Mouse (Mus musculus): Measurements from ENCODE around the gene Acox1. TPM values are rescaled to one million over a fixed set of nuclear protein-coding genes. Genes with fewer than 3 reads are reported as not detected.

Gene Acox1
- polyA plus RNA-seq, 1 experiment from 2014 or later: 67.8 TPM

DNA sequence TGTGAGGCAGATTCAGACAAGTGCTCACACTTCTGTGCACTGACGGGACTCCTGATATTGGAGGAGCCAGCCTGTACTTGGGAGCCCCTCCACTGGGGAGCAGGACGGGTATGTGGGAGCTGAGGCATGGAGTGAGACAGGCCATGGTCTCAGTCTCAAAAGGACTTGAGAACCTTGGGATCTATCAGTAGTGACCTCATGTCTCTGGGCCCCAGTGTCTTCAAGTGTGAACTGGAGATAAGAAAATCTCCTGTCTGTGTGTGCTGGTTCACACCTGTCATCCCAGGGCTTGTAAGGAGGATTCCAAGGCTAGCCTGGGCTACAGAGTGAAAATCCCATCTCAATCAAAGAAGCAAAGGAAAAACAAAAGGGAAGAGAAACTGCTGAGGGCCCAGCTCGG lies 55.4 kb downstream of the Acox1 start:
- WGBS: 89% methylated on average over 3 of the region's 3 CpGs
- H3K4me1 ChIP-seq (ENCODE audit: control insufficient read depth, insufficient read depth, low read depth, low read length): no peaks in the 10 kb centered on the region; the same call in 1 of the 2 replicates
- no peak overlapping the region for H3K4me2 ChIP-seq (ENCODE audit: low read length)
- peaks cover 39% of the 10 kb centered on the region for H3K36me3 ChIP-seq (ENCODE audit: control insufficient read depth, insufficient read depth, low read length)
- no peaks in the 10 kb centered on the region for H3K9me3 ChIP-seq (ENCODE audit: control insufficient read depth, low read length)
- no peak overlapping the region for H3K9ac ChIP-seq (ENCODE audit: low read depth, low read length)
- H3K4me3 ChIP-seq (ENCODE audit: low read length): no peak overlapping the region
- no peak overlapping the region for H3K27ac ChIP-seq (ENCODE audit: low read depth, low read length)
- H3K27me3 ChIP-seq (replicated peaks; ENCODE audit: control insufficient read depth, insufficient read depth, low read length): no peaks in the 10 kb centered on the region
- ATAC-seq: no peak

- Histone ChIP-seq H3K36me3 (ENCODE audit: control insufficient read depth, insufficient read depth, low read length) (peaks cover 33% of the 10 kb centered on the region), H3K27me3 (replicated peaks; ENCODE audit: control insufficient read depth, insufficient read depth, low read length) (no peaks in the 10 kb centered on the region), H3K4me3 (ENCODE audit: low read length) (no peak overlapping the region), H3K4me2 (ENCODE audit: low read length) (no peak overlapping the region), H3K4me1 (ENCODE audit: control insufficient read depth, insufficient read depth, low read depth, low read length) (peaks cover 4% of the 10 kb centered on the region), H3K27ac (ENCODE audit: low read depth, low read length) (no peak overlapping the region), H3K9me3 (ENCODE audit: control insufficient read depth, low read length) (no peaks in the 10 kb centered on the region), H3K9ac (ENCODE audit: low read depth, low read length) (no peak overlapping the region)
- whole genome bisulfite sequencing: 65% methylated on average over 10 of the region's 10 CpGs
- ATAC-seq: no peak
Measured at GRCm38 (mm10) chr11:116142211-116142991, 56.4 kb downstream of the Acox1 start.

DNA sequence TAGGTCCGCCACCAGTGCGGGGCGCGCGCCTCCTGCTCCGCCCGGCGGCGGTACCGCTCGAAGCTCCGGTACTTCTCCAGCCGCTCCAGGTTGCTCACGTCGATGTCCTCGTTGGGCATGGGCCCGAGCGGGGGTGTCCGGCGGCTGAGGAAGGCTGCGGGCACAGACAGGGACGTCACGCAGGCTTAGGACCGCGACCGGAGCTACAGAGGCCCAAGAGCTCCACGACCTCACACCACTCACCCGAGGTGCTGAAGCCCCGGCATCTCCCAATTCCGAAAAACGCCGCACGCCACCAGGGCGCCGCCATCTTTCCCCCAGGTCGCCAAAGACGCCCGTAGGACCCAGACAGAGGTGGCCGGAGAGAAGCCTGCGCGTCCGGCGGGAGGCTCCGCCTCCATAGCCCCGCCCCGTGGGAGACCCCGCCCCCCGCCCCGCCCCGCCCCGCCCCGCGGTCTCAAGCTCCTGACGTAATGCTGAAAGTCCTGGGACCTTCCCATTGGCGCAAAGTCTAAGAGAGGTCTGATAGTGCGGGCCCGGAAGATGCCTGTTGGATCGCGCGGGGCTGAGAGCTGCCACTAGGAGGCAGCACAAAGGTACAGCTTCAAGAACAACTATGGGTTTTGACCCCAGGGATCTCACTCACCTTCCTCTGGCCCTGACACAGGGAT lies 60.2 kb downstream of the Acox1 start, which contains the start of gene Mrpl38:
Gene Mrpl38, minus strand, starts transcription at position 401 of the 671 bp plus-strand sequence.
- Histone ChIP-seq H3K9me3 (ENCODE audit: control insufficient read depth, low read length) (no peaks in the 10 kb centered on the region), H3K36me3 (ENCODE audit: control insufficient read depth, insufficient read depth, low read length) (peaks cover 15% of the 10 kb centered on the region), H3K4me2 (ENCODE audit: low read length) (peak within 1 kb of the TSS; percentile 65), H3K4me3 (ENCODE audit: low read length) (peak within 1 kb of the TSS; percentile 66), H3K27me3 (replicated peaks; ENCODE audit: control insufficient read depth, insufficient read depth, low read length) (no peaks in the 10 kb centered on the region), H3K4me1 (ENCODE audit: control insufficient read depth, insufficient read depth, low read depth, low read length) (peaks cover 6% of the 10 kb centered on the region), H3K9ac (ENCODE audit: low read depth, low read length) (peak within 1 kb of the TSS; percentile 79), H3K27ac (ENCODE audit: low read depth, low read length) (peak within 1 kb of the TSS; percentile 65)
- peak; percentile 96 for ATAC-seq
- 0% methylated on average over 53 of the region's 60 CpGs for WGBS

- H3K9me3 ChIP-seq (ENCODE audit: control insufficient read depth, low read length): no peaks in the 10 kb centered on the region
- H3K4me2 ChIP-seq (ENCODE audit: low read length): peak overlapping the region; percentile 65
- peaks cover 11% of the 10 kb centered on the region for H3K36me3 ChIP-seq (ENCODE audit: control insufficient read depth, insufficient read depth, low read length)
- H3K27ac ChIP-seq (ENCODE audit: low read depth, low read length): peak overlapping the region; percentile 65
- 1% methylated on average over 20 of the region's 20 CpGs for WGBS
- peaks cover 6% of the 10 kb centered on the region for H3K4me1 ChIP-seq (ENCODE audit: control insufficient read depth, insufficient read depth, low read depth, low read length)
- ATAC-seq: no peak; the same call in 1 of the 2 replicates
- no peaks in the 10 kb centered on the region for H3K27me3 ChIP-seq (replicated peaks; ENCODE audit: control insufficient read depth, insufficient read depth, low read length)
- peak overlapping the region; percentile 79 for H3K9ac ChIP-seq (ENCODE audit: low read depth, low read length)
- H3K4me3 ChIP-seq (ENCODE audit: low read length): peak overlapping the region; percentile 66
Measured at GRCm38 (mm10) chr11:116138096-116138467, 60.8 kb downstream of the Acox1 start.

DNA sequence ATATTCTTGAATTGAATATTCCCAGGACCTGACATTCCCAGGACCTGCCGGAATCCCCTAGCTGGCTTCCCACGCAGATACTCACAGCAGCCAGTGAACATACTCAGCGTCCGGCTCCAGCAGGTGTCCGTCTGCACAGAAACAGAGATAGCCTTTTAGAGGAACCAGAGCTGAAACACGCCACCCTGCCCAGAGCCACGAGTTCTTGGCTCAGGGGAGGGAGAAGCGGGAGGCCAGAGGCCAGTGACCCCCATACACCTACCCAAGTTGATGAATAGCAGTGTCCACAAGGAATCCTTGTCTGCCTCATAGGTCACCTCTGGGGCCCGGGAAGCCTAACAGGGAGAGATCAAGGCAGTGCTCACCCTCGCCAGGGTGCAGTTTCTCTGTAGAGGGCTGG lies 64.7 kb downstream of the Acox1 start:
- no peaks in the 10 kb centered on the region for H3K27me3 ChIP-seq (replicated peaks; ENCODE audit: control insufficient read depth, insufficient read depth, low read length)
- no peaks in the 10 kb centered on the region for H3K9me3 ChIP-seq (ENCODE audit: control insufficient read depth, low read length)
- H3K4me3 ChIP-seq (ENCODE audit: low read length): no peak overlapping the region
- H3K36me3 ChIP-seq (ENCODE audit: control insufficient read depth, insufficient read depth, low read length): 0 out of 2 replicates have a peak, but pooled peaks cover 3% of the 10 kb centered on the region
- no peak overlapping the region for H3K4me2 ChIP-seq (ENCODE audit: low read length)
- peaks cover 27% of the 10 kb centered on the region for H3K4me1 ChIP-seq (ENCODE audit: control insufficient read depth, insufficient read depth, low read depth, low read length)
- ATAC-seq: no peak
- no peak overlapping the region for H3K9ac ChIP-seq (ENCODE audit: low read depth, low read length)
- 92% methylated on average over 10 of the region's 10 CpGs for WGBS
- H3K27ac ChIP-seq (ENCODE audit: low read depth, low read length): no peak overlapping the region

DNA sequence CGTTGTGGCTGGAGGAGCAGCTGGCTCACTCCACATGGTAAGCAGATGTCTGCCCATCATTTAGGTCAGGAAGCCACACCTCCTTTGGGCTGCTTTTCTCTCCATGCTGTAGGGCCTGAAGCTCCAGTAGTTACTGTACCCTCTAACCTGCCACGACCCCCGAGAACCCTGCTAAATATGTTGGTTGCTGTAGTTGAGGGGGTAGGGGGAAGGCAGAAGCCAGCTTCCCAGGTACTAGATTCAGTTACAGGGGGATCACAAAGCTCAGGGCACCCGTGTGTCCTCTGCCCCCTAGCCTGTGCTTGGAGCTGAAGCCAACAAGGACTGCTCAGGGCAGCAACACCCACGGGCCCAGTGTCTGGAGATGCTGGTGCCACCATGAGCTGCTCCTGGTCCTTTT lies 65.3 kb downstream of the Acox1 start:
- Histone ChIP-seq H3K36me3 (ENCODE audit: control insufficient read depth, insufficient read depth, low read length) (0 out of 2 replicates have a peak, but pooled peaks cover 3% of the 10 kb centered on the region), H3K27me3 (replicated peaks; ENCODE audit: control insufficient read depth, insufficient read depth, low read length) (no peaks in the 10 kb centered on the region), H3K4me3 (ENCODE audit: low read length) (no peak overlapping the region), H3K27ac (ENCODE audit: low read depth, low read length) (no peak overlapping the region), H3K9me3 (ENCODE audit: control insufficient read depth, low read length) (no peaks in the 10 kb centered on the region), H3K4me1 (ENCODE audit: control insufficient read depth, insufficient read depth, low read depth, low read length) (peaks cover 27% of the 10 kb centered on the region), H3K4me2 (ENCODE audit: low read length) (no peak overlapping the region), H3K9ac (ENCODE audit: low read depth, low read length) (no peak overlapping the region)
- WGBS: 72% methylated on average over 4 of the region's 5 CpGs
- no peak for ATAC-seq

DNA sequence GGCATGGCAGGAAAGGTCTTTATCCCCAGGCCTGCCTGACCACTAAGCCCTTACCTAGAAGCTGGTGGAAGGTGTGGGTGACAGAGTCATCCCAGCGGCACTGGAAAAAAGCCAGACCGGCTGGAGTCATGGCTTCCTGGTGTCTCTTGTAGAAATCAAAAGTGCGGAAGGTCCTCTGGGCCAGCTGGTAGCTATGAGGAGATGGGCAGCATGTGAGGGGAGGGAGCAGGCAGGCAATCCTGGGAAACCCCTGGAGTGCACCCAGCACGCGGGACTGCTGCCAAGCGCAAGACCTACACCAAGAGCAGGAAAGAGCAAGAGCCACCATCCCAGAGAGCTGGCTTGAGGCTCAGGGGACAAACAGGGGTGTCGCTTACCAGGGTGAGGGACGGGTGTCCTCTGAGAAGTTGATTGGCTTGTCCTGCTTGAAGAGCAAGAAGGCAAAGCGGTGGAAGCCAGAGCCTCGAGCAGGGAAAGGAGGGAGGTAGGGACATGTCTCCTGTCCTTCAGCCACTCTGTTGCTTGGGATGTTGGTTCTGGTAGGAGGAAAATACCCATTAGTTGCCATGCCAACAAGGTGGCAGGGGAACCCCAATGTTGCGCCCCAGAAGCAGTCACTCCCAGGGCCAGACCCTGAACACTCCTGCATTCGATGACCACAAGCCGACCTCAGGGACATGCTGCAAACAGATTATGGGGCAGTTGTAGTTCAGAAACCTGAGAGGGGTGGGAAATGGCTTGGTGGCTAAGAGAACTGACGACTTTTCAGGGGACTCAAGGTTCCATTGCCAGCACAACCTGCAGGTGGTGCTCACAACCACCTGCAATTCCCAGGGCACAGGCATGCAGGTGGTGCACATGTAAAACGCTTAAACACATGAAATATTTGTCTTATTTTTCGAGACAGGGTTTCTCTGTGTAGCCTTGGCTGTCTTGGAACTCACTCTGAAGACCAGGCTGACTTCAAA lies 66.2 kb downstream of the Acox1 start:
- no peak overlapping the region for H3K9ac ChIP-seq (ENCODE audit: low read depth, low read length)
- no peak for ATAC-seq
- 0 out of 2 replicates have a peak, but pooled peaks cover 3% of the 10 kb centered on the region for H3K36me3 ChIP-seq (ENCODE audit: control insufficient read depth, insufficient read depth, low read length)
- H3K27ac ChIP-seq (ENCODE audit: low read depth, low read length): no peak overlapping the region
- no peak overlapping the region for H3K4me2 ChIP-seq (ENCODE audit: low read length)
- H3K4me1 ChIP-seq (ENCODE audit: control insufficient read depth, insufficient read depth, low read depth, low read length): peaks cover 27% of the 10 kb centered on the region
- WGBS: 85% methylated on average over 16 of the region's 16 CpGs
- H3K9me3 ChIP-seq (ENCODE audit: control insufficient read depth, low read length): no peaks in the 10 kb centered on the region
- H3K4me3 ChIP-seq (ENCODE audit: low read length): no peak overlapping the region
- H3K27me3 ChIP-seq (replicated peaks; ENCODE audit: control insufficient read depth, insufficient read depth, low read length): no peaks in the 10 kb centered on the region

DNA sequence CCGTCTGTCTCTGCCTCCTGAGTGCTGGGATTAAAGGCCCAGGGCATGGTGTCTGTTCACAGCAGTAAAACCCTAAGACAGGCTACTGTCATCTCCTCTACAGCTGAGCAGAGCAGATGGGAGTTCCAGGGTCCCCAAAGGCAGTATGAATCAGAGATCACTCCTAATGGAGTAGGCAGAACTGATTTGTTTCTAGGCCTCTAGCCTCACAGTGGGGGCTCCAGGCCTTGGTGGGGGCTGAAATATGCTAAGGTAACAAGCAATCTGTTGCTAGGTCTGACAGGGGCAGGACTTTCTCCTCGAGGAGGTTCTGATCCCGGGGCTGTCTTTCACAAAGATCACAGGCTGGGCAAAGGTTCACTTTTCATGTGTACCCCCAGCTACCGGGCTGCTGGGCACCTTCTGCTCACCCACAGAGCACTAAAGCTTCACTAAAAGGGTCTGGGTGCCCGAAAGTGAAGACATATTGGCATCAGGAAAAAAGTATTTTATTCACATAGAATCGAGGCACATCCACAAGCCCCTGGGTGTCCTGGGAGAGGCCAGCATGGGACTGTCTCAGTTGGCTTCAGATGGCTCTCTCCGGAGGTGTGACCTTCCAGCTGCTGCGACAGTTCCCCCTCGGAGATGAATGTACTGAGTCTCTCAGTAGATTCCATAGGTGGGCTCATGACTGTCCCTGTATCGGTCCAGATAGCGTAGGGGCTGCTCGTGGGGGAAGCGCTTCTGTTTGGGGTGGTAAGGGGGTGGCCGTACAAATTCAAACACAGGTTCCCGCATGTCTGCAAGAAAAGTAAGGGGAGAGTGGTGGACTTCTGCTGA lies 67.3 kb downstream of the Acox1 start:
- Histone ChIP-seq H3K4me1 (ENCODE audit: control insufficient read depth, insufficient read depth, low read depth, low read length) (peaks cover 25% of the 10 kb centered on the region), H3K9ac (ENCODE audit: low read depth, low read length) (peak overlapping the region; percentile 84), H3K27ac (ENCODE audit: low read depth, low read length) (peak overlapping the region; percentile 94), H3K27me3 (replicated peaks; ENCODE audit: control insufficient read depth, insufficient read depth, low read length) (no peaks in the 10 kb centered on the region), H3K9me3 (ENCODE audit: control insufficient read depth, low read length) (no peaks in the 10 kb centered on the region), H3K4me3 (ENCODE audit: low read length) (peak overlapping the region; percentile 61), H3K4me2 (ENCODE audit: low read length) (peak overlapping the region; percentile 77), H3K36me3 (ENCODE audit: control insufficient read depth, insufficient read depth, low read length) (0 out of 2 replicates have a peak, but pooled peaks cover 3% of the 10 kb centered on the region)
- 79% methylated on average over 15 of the region's 15 CpGs for WGBS
- no peak for ATAC-seq
